Mouse (Mus musculus): Measurements from ENCODE around the gene Nckap5.

DNA sequence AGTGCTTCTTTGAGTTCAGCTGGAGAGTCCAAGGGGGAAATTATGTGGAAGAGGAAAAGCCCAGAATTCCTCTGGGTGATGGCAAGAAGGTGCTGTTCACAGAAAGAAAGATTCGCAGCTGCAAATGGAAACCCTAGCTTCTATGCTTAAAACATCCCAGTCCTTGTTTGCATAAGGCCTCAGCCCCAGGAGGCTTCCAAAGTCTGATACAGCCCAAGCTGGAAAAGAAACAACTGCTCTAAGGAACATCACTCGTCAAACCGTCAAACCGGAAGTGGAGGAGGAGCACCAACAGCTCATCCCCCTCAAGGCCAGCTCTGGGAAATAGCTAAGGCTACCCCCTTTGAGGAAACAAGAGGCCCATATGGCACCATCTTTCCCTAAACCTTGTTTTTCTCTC, 286.1 kb downstream of the Nckap5 start:
- TF ChIP-seq CTCF (IDR thresholded peaks at IDR 0.05; ENCODE audit: low read depth, low read length) (no peak), EP300 (IDR thresholded peaks at IDR 0.05; ENCODE audit: insufficient read depth, low read depth, low read length) (no peak), POLR2A (IDR thresholded peaks at IDR 0.05; ENCODE audit: insufficient read depth, low read length) (no peak)

Measured in ES-Bruce4 (cell line).